ENCODE assay signal across 8 mouse cellular contexts in the genomic region with DNA sequence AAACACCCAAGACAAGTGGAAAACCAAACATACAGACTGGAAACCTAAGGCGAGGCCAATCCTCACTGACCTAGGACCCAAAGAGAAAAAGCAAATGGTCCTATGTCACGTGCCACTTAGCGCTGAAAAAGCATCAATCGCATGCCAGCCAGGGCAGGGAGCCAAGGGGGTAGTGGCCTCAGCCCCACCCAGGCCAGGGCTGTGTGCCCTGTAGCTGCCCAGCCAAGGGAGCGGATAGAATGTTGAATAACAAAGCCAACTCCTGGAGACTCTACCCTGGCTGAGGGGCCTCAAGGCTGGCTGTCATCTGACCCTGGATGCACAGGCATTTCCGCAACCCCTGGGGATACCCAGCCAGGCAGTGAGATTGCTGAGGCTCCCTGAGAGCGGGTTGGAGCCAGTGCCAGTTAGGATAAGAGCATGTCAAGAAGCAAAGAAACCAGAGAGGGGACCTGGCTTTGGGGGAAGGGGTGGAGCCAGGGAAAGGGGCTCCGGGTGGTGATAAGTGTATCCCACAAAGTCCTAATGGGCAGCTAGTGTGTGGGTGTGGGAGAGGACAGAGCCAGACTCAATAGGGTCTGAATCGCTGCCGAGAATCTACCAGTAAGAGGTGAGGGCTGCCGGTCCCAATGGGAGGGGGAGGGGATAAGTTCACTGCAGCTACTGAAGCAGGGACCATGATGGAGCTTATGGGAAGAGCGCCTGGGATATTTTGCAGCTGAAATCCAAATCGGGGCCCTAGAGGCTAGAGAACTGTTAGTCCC. TPM values are rescaled to one million over a fixed set of nuclear protein-coding genes. Genes with fewer than 3 reads are reported as not detected.
DNase-seq lines count a peak whose midpoint lies in the region; ATAC-seq and TF ChIP-seq lines count a peak whose summit lies in the region.

No protein-coding gene starts in this region.

- ATAC-seq in intestine, embryonic 16.5 days: peak; percentile 21; the same call in 1 of the 2 replicates
- no peak for ATAC-seq in liver, embryonic 11.5 days (replicated peaks; ENCODE audit: low FRiP score)
- ATAC-seq in midbrain, postnatal 0 days (ENCODE audit: low FRiP score): no peak

- H3K4me3 ChIP-seq in spleen, adult 2 months (ENCODE audit: extremely low read depth, insufficient read depth, insufficient read length): peak overlapping the region; percentile 82; the same call in 1 of the 2 replicates
- peak overlapping the region; percentile 83 for H3K4me3 ChIP-seq in intestine, embryonic 16.5 days (ENCODE audit: low read length)
- H3K4me3 ChIP-seq in liver, embryonic 11.5 days (ENCODE audit: low read depth, low read length): peak overlapping the region; percentile 86
- H3K4me3 ChIP-seq in midbrain, postnatal 0 days (ENCODE audit: low read depth, low read length): peak overlapping the region; percentile 78

- H3K9ac ChIP-seq in intestine, embryonic 16.5 days (ENCODE audit: low read depth, low read length): peak overlapping the region; percentile 91
- H3K9ac ChIP-seq in liver, embryonic 11.5 days (ENCODE audit: low read depth, low read length): peak overlapping the region; percentile 86
- H3K9ac ChIP-seq in midbrain, postnatal 0 days (replicated peaks; ENCODE audit: low read length, poor library complexity, severe bottlenecking): peak overlapping the region; percentile 81

- TF ChIP-seq POLR2A in spleen, adult 2 months (IDR thresholded peaks at IDR 0.05; ENCODE audit: low read depth, low read length): no peak

- H3K36me3 ChIP-seq in spleen, adult 2 months (ENCODE audit: control insufficient read depth, insufficient read depth, low read length): no peaks in the 10 kb centered on the region
- peaks cover 2% of the 10 kb centered on the region; the same call in 1 of the 2 replicates for H3K36me3 ChIP-seq in intestine, embryonic 16.5 days (ENCODE audit: control insufficient read depth, insufficient read depth, low read length)
- peaks cover 3% of the 10 kb centered on the region; the same call in 1 of the 2 replicates for H3K36me3 ChIP-seq in liver, embryonic 11.5 days (ENCODE audit: control insufficient read depth, insufficient read depth, low read length)
- 0 out of 2 replicates have a peak, but pooled peaks cover 3% of the 10 kb centered on the region for H3K36me3 ChIP-seq in midbrain, postnatal 0 days (ENCODE audit: insufficient read depth, low read length)

- DNase-seq in spleen, adult 2 months (ENCODE audit: low read depth in 1 of 2, low spot score in 2 of 2): no peak
- no peak for DNase-seq in spleen, adult 18-20 months
- DNase-seq in embryo, embryonic 10.5 days (ENCODE audit: low spot score): peak; percentile 16
- DNase-seq in heart, adult 18-20 months: peak; percentile 77
- DNase-seq in liver, embryonic 11.5 days (ENCODE audit: low spot score): no peak
- peak; percentile 36 for DNase-seq in midbrain, postnatal 0 days (ENCODE audit: low spot score)
- DNase-seq in B cell, adult 2 months: no peak

- peaks cover 42% of the 10 kb centered on the region; the same call in 1 of the 2 replicates for H3K4me1 ChIP-seq in spleen, adult 2 months (ENCODE audit: control insufficient read depth, insufficient read depth, insufficient read length)
- H3K4me1 ChIP-seq in intestine, embryonic 16.5 days (ENCODE audit: control insufficient read depth, insufficient read depth, low read length): peaks cover 34% of the 10 kb centered on the region
- H3K4me1 ChIP-seq in liver, embryonic 11.5 days (replicated peaks; ENCODE audit: control insufficient read depth, insufficient read depth, low read length): peaks cover 35% of the 10 kb centered on the region
- H3K4me1 ChIP-seq in midbrain, postnatal 0 days (ENCODE audit: insufficient read depth, low read length): peaks cover 11% of the 10 kb centered on the region

- peak overlapping the region; percentile 90 for H3K4me2 ChIP-seq in intestine, embryonic 16.5 days (ENCODE audit: low read depth, low read length)
- peak overlapping the region; percentile 99 for H3K4me2 ChIP-seq in liver, embryonic 11.5 days
- peak overlapping the region; percentile 94 for H3K4me2 ChIP-seq in midbrain, postnatal 0 days (ENCODE audit: low read depth, low read length, poor library complexity, severe bottlenecking)

- no peaks in the 10 kb centered on the region for H3K27me3 ChIP-seq in spleen, adult 2 months (ENCODE audit: control insufficient read depth, insufficient read depth, low read length)
- H3K27me3 ChIP-seq in intestine, embryonic 16.5 days (replicated peaks; ENCODE audit: control insufficient read depth, insufficient read depth, low read length): no peaks in the 10 kb centered on the region
- H3K27me3 ChIP-seq in liver, embryonic 11.5 days (replicated peaks; ENCODE audit: control insufficient read depth, insufficient read depth, low read length): peaks cover 7% of the 10 kb centered on the region
- no peaks in the 10 kb centered on the region for H3K27me3 ChIP-seq in midbrain, postnatal 0 days (ENCODE audit: insufficient read depth, low read length)

- WGBS in spleen, adult 2 months: 48% methylated on average over 13 of the region's 13 CpGs
- 25% methylated on average over 13 of the region's 13 CpGs for WGBS in intestine, embryonic 16.5 days
- WGBS in liver, embryonic 11.5 days: 31% methylated on average over 13 of the region's 13 CpGs
- 24% methylated on average over 13 of the region's 13 CpGs for WGBS in midbrain, postnatal 0 days

- TF ChIP-seq CTCF in spleen, adult 2 months (IDR thresholded peaks at IDR 0.05; ENCODE audit: extremely low read depth, insufficient read depth, insufficient read length, insufficient replicate concordance): no peak
- no peak for TF ChIP-seq CTCF in midbrain, postnatal 0 days (IDR thresholded peaks at IDR 0.05)

- H3K9me3 ChIP-seq in intestine, embryonic 16.5 days (ENCODE audit: control insufficient read depth, low read length): no peaks in the 10 kb centered on the region
- H3K9me3 ChIP-seq in liver, embryonic 11.5 days (ENCODE audit: control insufficient read depth, low read length): no peaks in the 10 kb centered on the region
- H3K9me3 ChIP-seq in midbrain, postnatal 0 days (ENCODE audit: low read length): no peaks in the 10 kb centered on the region

- H3K27ac ChIP-seq in spleen, adult 2 months (ENCODE audit: insufficient read depth, low read length): no peak overlapping the region; the same call in 1 of the 2 replicates
- peak overlapping the region; percentile 39 for H3K27ac ChIP-seq in intestine, embryonic 16.5 days (ENCODE audit: low read length)
- H3K27ac ChIP-seq in liver, embryonic 11.5 days (ENCODE audit: low read depth, low read length): no peak overlapping the region
- peak overlapping the region; percentile 18; the same call in 1 of the 2 replicates for H3K27ac ChIP-seq in midbrain, postnatal 0 days (ENCODE audit: low read depth, low read length)

RNA-seq across cellular contexts. Expression of gene Gm20431, which starts 1.3 kb away (rescaled TPM):
- 13.2 TPM in 1 of 2 replicates, not detected in the other for polyA plus RNA-seq in spleen, adult 2 months (2012; rRNA removed)
- total RNA-seq in heart, adult 18-20 months (2021): 10 to 100 TPM in 1 of 2 experiments, 1 to 10 TPM in 1; 9.3 to 17.0 TPM
- polyA plus RNA-seq in intestine, embryonic 16.5 days (2015; fragmentation: Nextera tagmentation; extraction: Ambion mirVana): 2.0 and 3.2 TPM in 2 replicates
- polyA plus RNA-seq in liver, embryonic 11.5 days (2014; fragmentation: Nextera tagmentation; extraction: Ambion mirVana): 3.8 and 4.9 TPM in 2 replicates
- not detected in 2 replicates for total RNA-seq in midbrain, postnatal 0 days (2014; rRNA removed)
- 11.2 and 12.0 TPM in 2 replicates for polyA plus RNA-seq in midbrain, postnatal 0 days (2015; fragmentation: Nextera tagmentation; extraction: Ambion mirVana)

RNA-seq across cellular contexts. Expression of gene Ube2v1, which starts 28.1 kb away (rescaled TPM):
- 85.2 and 102 TPM in 2 replicates for polyA plus RNA-seq in spleen, adult 2 months (2012; rRNA removed)
- total RNA-seq in heart, adult 18-20 months (2021): 100 to 1,000 TPM; 119 to 126 TPM
- 273 and 293 TPM in 2 replicates for polyA plus RNA-seq in intestine, embryonic 16.5 days (2015; fragmentation: Nextera tagmentation; extraction: Ambion mirVana)
- polyA plus RNA-seq in liver, embryonic 11.5 days (2014; fragmentation: Nextera tagmentation; extraction: Ambion mirVana): 304 and 308 TPM in 2 replicates
- 191 and 233 TPM in 2 replicates for total RNA-seq in midbrain, postnatal 0 days (2014; rRNA removed)
- polyA plus RNA-seq in midbrain, postnatal 0 days (2015; fragmentation: Nextera tagmentation; extraction: Ambion mirVana): 402 and 414 TPM in 2 replicates

RNA-seq across cellular contexts. Expression of gene Cebpb, which starts 28.7 kb away (rescaled TPM):
- 68.5 and 161 TPM in 2 replicates for polyA plus RNA-seq in spleen, adult 2 months (2012; rRNA removed)
- 100 to 1,000 TPM; 127 to 160 TPM for total RNA-seq in heart, adult 18-20 months (2021)
- 0.65 and 0.93 TPM in 2 replicates for polyA plus RNA-seq in intestine, embryonic 16.5 days (2015; fragmentation: Nextera tagmentation; extraction: Ambion mirVana)
- 13.9 and 14.4 TPM in 2 replicates for polyA plus RNA-seq in liver, embryonic 11.5 days (2014; fragmentation: Nextera tagmentation; extraction: Ambion mirVana)
- total RNA-seq in midbrain, postnatal 0 days (2014; rRNA removed): 5.8 and 8.0 TPM in 2 replicates
- polyA plus RNA-seq in midbrain, postnatal 0 days (2015; fragmentation: Nextera tagmentation; extraction: Ambion mirVana): 4.4 and 5.4 TPM in 2 replicates

RNA-seq across cellular contexts. Expression of gene Tmem189, which starts 29.6 kb away (rescaled TPM):
- polyA plus RNA-seq in spleen, adult 2 months (2012; rRNA removed): 90.7 and 126 TPM in 2 replicates
- total RNA-seq in heart, adult 18-20 months (2021): 10 to 100 TPM; 22.0 to 23.0 TPM
- polyA plus RNA-seq in intestine, embryonic 16.5 days (2015; fragmentation: Nextera tagmentation; extraction: Ambion mirVana): 28.6 and 33.7 TPM in 2 replicates
- polyA plus RNA-seq in liver, embryonic 11.5 days (2014; fragmentation: Nextera tagmentation; extraction: Ambion mirVana): 30.5 and 32.6 TPM in 2 replicates
- total RNA-seq in midbrain, postnatal 0 days (2014; rRNA removed): 45.5 and 65.9 TPM in 2 replicates
- polyA plus RNA-seq in midbrain, postnatal 0 days (2015; fragmentation: Nextera tagmentation; extraction: Ambion mirVana): 33.5 and 35.3 TPM in 2 replicates

Comparison
In these comparisons a context has a peak if more than half of its experiments do, and no peak if none do; other contexts are left out.
1. DNase-seq: peak in embryo, embryonic 10.5 days (single experiment), heart, adult 18-20 months (2 of 2) and midbrain, postnatal 0 days (single experiment); none in spleen, adult 2 months (0 of 2), spleen, adult 18-20 months (0 of 2), liver, embryonic 11.5 days (single experiment) and B cell, adult 2 months (0 of 2).
2. H3K27ac ChIP-seq: peak in intestine, embryonic 16.5 days (single experiment) and midbrain, postnatal 0 days (single experiment); none in spleen, adult 2 months (single experiment) and liver, embryonic 11.5 days (single experiment).
3. Peak in every context shown above with its lines, with median percentiles within 50 percentile points of each other: H3K4me3 ChIP-seq, H3K4me2 ChIP-seq and H3K9ac ChIP-seq.